Mouse (Mus musculus) liver, embryonic 13.5 days (tissue): ENCODE results near the gene Bcl2l11. TPM values are rescaled to one million over a fixed set of nuclear protein-coding genes. Genes with fewer than 3 reads are reported as not detected.

Experiments
- ATAC-seq: fragments of 200-750 bp; cut with Nextera tagmentation; 2 replicates; pipeline ENCODE4 v1.8.0; 2017; ENCODE audit warnings: low read depth, mild to moderate bottlenecking, moderate number of reproducible peaks, moderate library complexity
- DNase-seq: peaks from one replicate; pipeline ENCODE4 v3.0.0; 2022
- H3K27ac ChIP-seq: fragments of 300-500 bp; sonication (generic); 2 replicates; pipeline ENCODE4 v1.5.1; 2015; ENCODE audit warnings: moderate library complexity, mild to moderate bottlenecking, inconsistent platforms
- H3K27me3 ChIP-seq: fragments of 300-500 bp; sonication (generic); 2 replicates; pipeline ENCODE4 v1.6.1; 2015; ENCODE audit warnings: mild to moderate bottlenecking, inconsistent platforms
- H3K36me3 ChIP-seq: fragments of 300-500 bp; sonication (generic); 2 replicates; pipeline ENCODE4 v1.6.1; 2015; ENCODE audit warnings: mild to moderate bottlenecking, inconsistent platforms
- H3K4me1 ChIP-seq: fragments of 300-500 bp; sonication (generic); replicated peaks from 2 replicates; pipeline ENCODE4 v1.6.1; 2015; ENCODE audit warnings: inconsistent platforms
- H3K4me2 ChIP-seq: fragments of 300-500 bp; sonication (generic); 2 replicates; pipeline ENCODE4 v1.6.1; 2015; ENCODE audit warnings: inconsistent platforms, mild to moderate bottlenecking, moderate library complexity
- H3K4me3 ChIP-seq: fragments of 300-500 bp; sonication (generic); replicated peaks from 2 replicates; pipeline ENCODE4 v1.5.1; 2015; ENCODE audit warnings: mild to moderate bottlenecking, inconsistent platforms
- H3K9ac ChIP-seq: fragments of 300-500 bp; sonication (generic); 2 replicates; pipeline ENCODE4 v1.6.1; 2015; ENCODE audit warnings: mild to moderate bottlenecking, inconsistent platforms
- H3K9me3 ChIP-seq: fragments of 300-500 bp; sonication (generic); replicated peaks from 2 replicates; pipeline ENCODE4 v1.6.1; 2016; ENCODE audit warnings: inconsistent platforms
- WGBS: fragments of 180-500 bp; shearing (Covaris S2); methylation state at CpG from one replicate; pipeline ENCODE4 v1.1.7; 2015; ENCODE audit not compliant: insufficient replicate concordance; 5-methylcytosine and 5-hydroxymethylcytosine counted together
- polyA plus RNA-seq: library from polyadenylated mRNA; unstranded; fragments of >200 nt; fragmentation: Nextera tagmentation; extraction: Ambion mirVana; gene quantifications from 2 replicates; pipeline ENCODE4 v1.2.1, GENCODE M21; 2015

The Bcl2l11 gene
- 5.1 and 6.8 TPM in 2 replicates for polyA plus RNA-seq

GRCm38 (mm10) chr2:128125635-128126470 lies at the start of gene Bcl2l11:
Gene Bcl2l11 (plus strand): TSS chr2:128126038.
- H3K4me3 ChIP-seq = peak within 1 kb of the TSS; percentile 81
- peak within 1 kb of the TSS; percentile 99 for H3K4me2 ChIP-seq
- DNase-seq (peak; percentile 90), ATAC-seq (peak; percentile 68)
- H3K9me3 ChIP-seq = no peaks in the 10 kb centered on the region
- H3K36me3 ChIP-seq = peaks cover 16% of the 10 kb centered on the region; the same call in 1 of the 2 replicates
- under 1% methylated on average over 73 of the region's 76 CpGs for WGBS
- peaks cover 58% of the 10 kb centered on the region for H3K27me3 ChIP-seq
- H3K4me1 ChIP-seq = peaks cover 61% of the 10 kb centered on the region
- H3K9ac ChIP-seq = peak within 1 kb of the TSS; percentile 83
- H3K27ac ChIP-seq = peak within 1 kb of the TSS; percentile 75

- H3K27me3 ChIP-seq = 0 out of 2 replicates have a peak, but pooled peaks cover 4% of the 10 kb centered on the region
- H3K4me2 ChIP-seq = no peak overlapping the region
- ATAC-seq (no peak), DNase-seq (no peak)
- H3K27ac ChIP-seq = no peak overlapping the region
- H3K4me1 ChIP-seq = 0 out of 2 replicates have a peak, but pooled peaks cover 3% of the 10 kb centered on the region
- H3K9ac ChIP-seq = no peak overlapping the region
- H3K9me3 ChIP-seq = no peaks in the 10 kb centered on the region
- H3K36me3 ChIP-seq = no peaks in the 10 kb centered on the region
- WGBS = 71% methylated on average over 4 of the region's 4 CpGs
- H3K4me3 ChIP-seq = no peak overlapping the region
Observed at GRCm38 (mm10) chr2:128076936-128077335, 48.9 kb upstream of the Bcl2l11 start.

DNA sequence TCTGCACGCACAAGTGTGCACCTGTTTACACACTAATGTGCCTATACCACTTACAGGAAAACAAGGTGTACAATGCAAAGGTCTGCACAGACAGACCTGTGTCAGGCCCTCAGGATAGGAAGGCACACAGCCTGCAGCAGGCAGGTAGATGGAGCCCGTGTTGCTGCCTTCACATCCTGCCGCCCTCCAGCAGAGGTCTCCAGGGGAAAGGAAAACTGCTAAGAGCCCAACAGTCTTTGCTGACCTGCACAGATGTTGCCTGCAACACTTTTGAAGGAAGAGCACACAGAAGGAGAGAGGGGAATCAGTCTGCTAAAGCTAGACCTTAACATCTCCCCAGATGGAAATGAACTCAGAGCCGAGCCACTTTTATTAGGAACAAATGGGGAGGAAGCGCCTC lies 47.0 kb upstream of the Bcl2l11 start:
- H3K4me1 ChIP-seq = 0 out of 2 replicates have a peak, but pooled peaks cover under 1% of the 10 kb centered on the region
- no peak for DNase-seq
- no peak overlapping the region for H3K4me3 ChIP-seq
- H3K4me2 ChIP-seq = no peak overlapping the region
- H3K27ac ChIP-seq = no peak overlapping the region
- ATAC-seq = no peak
- no peaks in the 10 kb centered on the region for H3K36me3 ChIP-seq
- WGBS = 46% methylated on average over 5 of the region's 5 CpGs
- no peaks in the 10 kb centered on the region for H3K9me3 ChIP-seq
- 0 out of 2 replicates have a peak, but pooled peaks cover 4% of the 10 kb centered on the region for H3K27me3 ChIP-seq
- H3K9ac ChIP-seq = no peak overlapping the region

GRCm38 (mm10) chr2:128079316-128079715 lies 46.5 kb upstream of the Bcl2l11 start:
- WGBS = 73% methylated on average over 6 of the region's 6 CpGs
- no peak overlapping the region for H3K4me3 ChIP-seq
- 0 out of 2 replicates have a peak, but pooled peaks cover 4% of the 10 kb centered on the region for H3K27me3 ChIP-seq
- H3K4me1 ChIP-seq = 0 out of 2 replicates have a peak, but pooled peaks cover 5% of the 10 kb centered on the region
- H3K9me3 ChIP-seq = no peaks in the 10 kb centered on the region
- no peak for ATAC-seq
- no peak overlapping the region for H3K4me2 ChIP-seq
- DNase-seq = no peak
- no peak overlapping the region for H3K27ac ChIP-seq
- H3K9ac ChIP-seq = no peak overlapping the region
- H3K36me3 ChIP-seq = no peaks in the 10 kb centered on the region

GRCm38 (mm10) chr2:128083844-128084243 lies 42.0 kb upstream of the Bcl2l11 start:
- no peak for DNase-seq
- ATAC-seq = no peak
- Histone ChIP-seq H3K9ac (no peak overlapping the region), H3K4me3 (no peak overlapping the region), H3K27me3 (0 out of 2 replicates have a peak, but pooled peaks cover under 1% of the 10 kb centered on the region), H3K4me1 (peaks cover 25% of the 10 kb centered on the region), H3K36me3 (no peaks in the 10 kb centered on the region), H3K4me2 (no peak overlapping the region), H3K27ac (no peak overlapping the region), H3K9me3 (no peaks in the 10 kb centered on the region)
- WGBS = 7% methylated on average over 3 of the region's 3 CpGs

DNA sequence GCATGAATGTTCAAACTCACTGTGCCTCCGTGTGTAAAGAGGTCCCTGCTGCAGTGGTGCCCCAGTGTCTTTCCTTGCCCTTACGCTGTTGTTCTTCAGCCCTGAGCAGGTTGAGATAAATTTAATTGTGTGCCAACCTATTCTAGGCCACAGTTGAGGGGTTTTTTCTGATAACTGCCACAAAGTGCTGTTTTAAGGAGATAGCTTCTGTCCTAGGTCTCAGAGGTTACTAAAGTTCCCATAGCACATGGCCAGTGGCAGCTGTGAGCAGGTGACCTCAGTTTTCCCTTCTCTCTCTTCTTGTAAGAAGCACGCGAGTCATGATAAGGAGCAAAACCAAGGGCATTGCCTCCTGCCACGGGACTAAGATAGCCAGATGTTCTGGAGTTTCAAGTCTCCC lies 41.2 kb upstream of the Bcl2l11 start:
- H3K9ac ChIP-seq = no peak overlapping the region
- H3K27me3 ChIP-seq = no peaks in the 10 kb centered on the region
- peak; percentile 31 for DNase-seq
- peak; percentile 82 for ATAC-seq
- no peaks in the 10 kb centered on the region for H3K9me3 ChIP-seq
- H3K36me3 ChIP-seq = no peaks in the 10 kb centered on the region
- no peak overlapping the region for H3K4me2 ChIP-seq
- 18% methylated on average over 5 of the region's 5 CpGs for WGBS
- H3K4me3 ChIP-seq = no peak overlapping the region
- H3K4me1 ChIP-seq = peaks cover 25% of the 10 kb centered on the region
- 0 out of 2 replicates have a peak overlapping the region, but pooled peaks have one; percentile 29 for H3K27ac ChIP-seq

DNA sequence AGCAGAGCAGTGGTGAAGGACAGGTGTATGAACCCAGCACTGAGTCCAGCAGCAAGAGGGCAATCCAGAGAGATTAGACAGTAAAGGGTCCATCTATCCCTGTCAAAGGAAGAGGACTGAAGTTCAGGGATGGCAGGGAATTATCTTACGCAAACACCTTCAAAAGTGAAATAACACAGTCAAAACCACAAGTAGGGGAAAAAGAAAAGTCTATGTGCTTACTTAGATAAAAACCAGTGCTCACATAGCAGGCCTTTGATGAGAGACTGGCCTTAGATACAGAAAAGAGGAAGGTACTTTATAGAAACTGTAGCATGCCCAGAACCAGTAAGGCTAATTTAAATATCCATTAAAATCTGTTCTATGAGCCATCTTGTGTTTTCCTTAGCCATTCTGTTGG lies 40.4 kb upstream of the Bcl2l11 start:
- Histone ChIP-seq H3K9me3 (no peaks in the 10 kb centered on the region), H3K4me3 (no peak overlapping the region), H3K27ac (0 out of 2 replicates have a peak overlapping the region, but pooled peaks have one; percentile 29), H3K27me3 (no peaks in the 10 kb centered on the region), H3K36me3 (no peaks in the 10 kb centered on the region), H3K4me2 (no peak overlapping the region), H3K4me1 (peaks cover 25% of the 10 kb centered on the region), H3K9ac (no peak overlapping the region)
- ATAC-seq (no peak), DNase-seq (no peak)
- WGBS = 21% methylated on average over 1 of the region's 1 CpGs

- H3K9me3 ChIP-seq = no peaks in the 10 kb centered on the region
- H3K4me1 ChIP-seq = peaks cover 25% of the 10 kb centered on the region
- H3K36me3 ChIP-seq = no peaks in the 10 kb centered on the region
- no peak overlapping the region for H3K4me3 ChIP-seq
- H3K4me2 ChIP-seq = no peak overlapping the region
- H3K27ac ChIP-seq = no peak overlapping the region
- ATAC-seq (no peak), DNase-seq (no peak)
- no peaks in the 10 kb centered on the region for H3K27me3 ChIP-seq
- H3K9ac ChIP-seq = no peak overlapping the region
- 49% methylated on average over 14 of the region's 14 CpGs for WGBS
Observed at GRCm38 (mm10) chr2:128086301-128086886, 39.4 kb upstream of the Bcl2l11 start.

GRCm38 (mm10) chr2:128086996-128087526 lies 38.8 kb upstream of the Bcl2l11 start:
- H3K36me3 ChIP-seq = no peaks in the 10 kb centered on the region
- no peaks in the 10 kb centered on the region for H3K9me3 ChIP-seq
- ATAC-seq = no peak
- no peak overlapping the region for H3K27ac ChIP-seq
- WGBS = 76% methylated on average over 7 of the region's 7 CpGs
- no peak overlapping the region for H3K9ac ChIP-seq
- no peak overlapping the region for H3K4me2 ChIP-seq
- H3K4me3 ChIP-seq = no peak overlapping the region
- H3K4me1 ChIP-seq = peaks cover 25% of the 10 kb centered on the region
- no peaks in the 10 kb centered on the region for H3K27me3 ChIP-seq
- no peak for DNase-seq

- WGBS = 70% methylated on average over 8 of the region's 8 CpGs
- ATAC-seq = no peak
- H3K9me3 ChIP-seq = no peaks in the 10 kb centered on the region
- peaks cover 25% of the 10 kb centered on the region for H3K4me1 ChIP-seq
- H3K9ac ChIP-seq = no peak overlapping the region
- DNase-seq = no peak
- no peaks in the 10 kb centered on the region for H3K27me3 ChIP-seq
- H3K4me3 ChIP-seq = no peak overlapping the region
- H3K4me2 ChIP-seq = no peak overlapping the region
- H3K27ac ChIP-seq = no peak overlapping the region
- no peaks in the 10 kb centered on the region for H3K36me3 ChIP-seq
Observed at GRCm38 (mm10) chr2:128087798-128088545, 37.9 kb upstream of the Bcl2l11 start.
